Mouse (Mus musculus): ENCODE data around the gene Cwc22.
"Not testable (repeated sequence)": the region's sequence is repeated elsewhere in the genome, so short reads cannot be mapped to it uniquely, and the experiment has no call there.

Gene Cwc22

DNA sequence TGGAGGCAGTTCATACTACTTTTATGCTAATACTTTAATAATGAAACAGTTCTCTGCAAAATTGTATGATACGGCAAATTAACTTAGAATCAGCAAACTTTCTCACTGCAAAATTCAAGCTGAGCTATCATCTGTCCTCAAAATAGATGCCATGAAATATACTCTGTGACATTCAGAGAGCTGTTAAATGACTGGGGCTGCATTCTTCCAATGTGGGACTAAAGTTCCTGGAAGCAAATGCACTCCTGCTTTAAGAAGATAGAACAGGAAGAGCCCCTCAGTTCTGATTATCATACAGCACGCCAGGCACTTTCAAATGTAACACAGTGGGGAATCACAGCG, 48.6 kb downstream of the Cwc22 start:
- no peak for DNase-seq (ENCODE audit: low spot score in 2 of 2)

- no peak for DNase-seq (ENCODE audit: low spot score in 2 of 2)
Observed at GRCm38 (mm10) chr2:77896843-77897557, 49.2 kb downstream of the Cwc22 start.

- not testable (repeated sequence) for DNase-seq (ENCODE audit: low spot score in 2 of 2)
Observed at GRCm38 (mm10) chr2:77895906-77896570, 50.1 kb downstream of the Cwc22 start.

- DNase-seq (ENCODE audit: low spot score in 2 of 2): no peak
Observed at GRCm38 (mm10) chr2:77894896-77895295, 51.3 kb downstream of the Cwc22 start.

DNA sequence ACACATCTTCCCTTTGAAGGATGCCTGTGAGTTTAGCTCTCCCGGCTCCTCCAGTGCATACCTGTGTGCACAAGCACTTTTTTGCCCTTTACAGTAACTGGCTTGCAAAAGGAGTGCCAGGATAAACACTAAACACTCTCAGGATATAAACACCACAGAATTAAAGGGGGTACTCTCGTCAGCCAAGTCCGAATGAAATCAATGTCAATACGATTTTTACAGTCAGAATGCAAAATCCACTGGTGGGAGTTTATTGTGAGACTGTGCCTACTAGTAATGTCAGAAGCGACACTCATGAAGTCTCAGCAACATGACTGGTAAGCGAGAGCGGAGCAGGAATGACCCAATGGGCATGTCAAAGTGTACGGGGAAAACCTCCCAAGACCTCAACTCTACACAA, 52.7 kb downstream of the Cwc22 start:
- DNase-seq (ENCODE audit: low spot score in 2 of 2): no peak

DNA sequence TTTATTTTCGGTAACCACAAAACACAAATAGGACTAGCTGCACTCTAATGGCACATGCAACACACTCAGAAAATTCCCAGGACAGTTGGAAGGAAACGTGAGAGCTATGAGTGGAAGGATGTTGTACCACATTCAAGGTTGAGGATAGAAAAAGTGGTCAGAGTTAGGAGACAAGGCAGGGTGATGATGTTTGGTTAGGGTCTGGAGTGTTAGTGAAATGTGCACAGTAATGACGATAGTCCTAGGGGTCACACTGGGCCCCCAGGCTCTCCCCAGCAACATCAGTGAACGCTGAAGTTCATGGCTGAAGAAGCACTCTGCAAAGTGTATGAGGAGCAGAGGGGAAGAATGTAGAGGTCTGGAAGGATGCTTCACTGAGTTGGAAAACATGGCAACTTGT, 53.6 kb downstream of the Cwc22 start:
- no peak for DNase-seq (ENCODE audit: low spot score in 2 of 2)

DNA sequence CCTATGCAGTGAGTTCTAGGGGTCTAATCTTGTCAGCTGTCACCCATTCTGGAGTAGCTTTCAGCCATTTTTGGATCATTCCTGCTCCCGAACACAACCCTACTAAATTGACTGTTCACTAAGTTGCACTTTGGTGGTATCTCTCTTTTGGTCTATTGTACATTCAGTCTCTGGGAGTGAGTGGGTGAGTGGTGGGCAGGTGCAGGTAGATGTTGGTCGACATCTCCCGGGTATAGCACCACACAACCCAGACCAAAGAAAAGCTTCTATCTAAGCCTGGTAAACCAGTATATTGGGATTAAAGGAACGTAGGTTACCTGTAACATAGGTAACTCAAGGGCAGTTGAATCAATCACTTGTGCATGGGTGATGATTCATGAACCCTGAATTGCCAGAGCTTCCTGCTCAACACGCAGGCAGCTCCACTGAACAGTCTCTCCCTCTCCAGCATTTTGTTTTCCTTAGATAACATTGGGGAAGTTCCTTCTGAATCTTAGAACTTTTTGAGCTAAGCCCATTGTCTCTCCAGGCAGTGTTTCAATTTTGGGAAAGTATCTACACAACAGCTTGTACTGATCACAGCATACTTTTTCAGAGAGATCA, 55.2 kb downstream of the Cwc22 start:
- DNase-seq (ENCODE audit: low spot score in 2 of 2): no peak

DNA sequence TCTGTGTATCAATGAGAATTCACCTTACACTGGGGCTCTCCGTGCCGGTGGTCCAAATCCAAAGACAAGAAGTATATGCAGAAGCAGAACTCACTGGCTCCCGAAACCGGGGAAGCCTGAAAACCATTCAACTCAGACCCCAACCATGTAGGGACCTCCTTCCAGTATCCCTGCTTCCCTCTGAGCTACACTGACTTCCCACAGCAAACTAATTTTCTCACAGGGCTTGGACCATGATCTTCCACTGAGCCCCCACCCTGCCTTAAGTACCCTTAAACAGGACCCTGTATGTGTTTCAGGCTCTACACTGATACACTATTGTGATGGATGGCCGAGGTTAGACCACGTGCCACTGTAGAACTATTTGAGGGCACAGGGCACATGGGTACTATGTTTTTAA, 56.2 kb downstream of the Cwc22 start:
- DNase-seq (ENCODE audit: low spot score in 2 of 2): no peak

DNA sequence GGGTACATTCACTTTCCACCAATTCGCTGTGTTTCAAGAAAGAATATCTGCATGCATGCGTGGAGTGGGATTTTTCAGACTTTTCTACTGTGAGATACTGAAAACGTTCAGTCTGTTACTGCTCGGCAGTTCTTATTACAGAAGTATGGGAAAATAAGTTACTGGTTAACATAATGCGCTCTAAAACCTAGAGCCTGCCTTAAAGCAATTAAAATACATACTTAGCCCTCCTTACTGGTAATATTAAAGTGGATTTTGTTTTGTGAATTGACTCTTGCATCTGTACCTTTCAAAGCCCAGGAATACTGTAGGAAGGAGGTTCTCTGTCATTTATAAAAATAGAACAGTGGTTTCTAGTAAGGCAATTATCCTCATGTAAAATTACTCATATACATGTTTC, 56.8 kb downstream of the Cwc22 start:
- DNase-seq (ENCODE audit: low spot score in 2 of 2): no peak

GRCm38 (mm10) chr2:77888826-77889225, 57.3 kb downstream of the Cwc22 start:
- DNase-seq (ENCODE audit: low spot score in 2 of 2): no peak

- DNase-seq (ENCODE audit: low spot score in 2 of 2): no peak
Observed at GRCm38 (mm10) chr2:77888056-77888455, 58.1 kb downstream of the Cwc22 start.

DNA sequence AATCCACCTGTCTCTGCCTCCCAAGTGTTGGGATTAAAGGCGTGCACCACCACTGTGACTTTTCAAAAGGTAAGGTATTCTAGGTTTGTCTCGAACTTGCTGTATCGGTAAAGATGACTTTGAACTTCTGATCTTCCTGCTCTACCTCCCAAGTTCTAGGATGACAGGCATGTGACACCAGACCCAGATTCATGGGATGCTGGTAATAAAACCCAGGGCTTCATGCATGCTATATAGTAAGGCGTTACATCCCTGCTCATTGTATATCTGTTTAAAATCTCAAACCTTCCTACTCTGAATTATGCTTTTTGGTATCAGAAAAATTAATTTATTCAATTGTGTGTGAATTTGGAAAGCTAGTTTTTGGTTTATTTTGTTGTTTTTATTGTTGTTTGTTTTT, 59.0 kb downstream of the Cwc22 start:
- DNase-seq (ENCODE audit: low spot score in 2 of 2): no peak

- no peak for DNase-seq (ENCODE audit: low spot score in 2 of 2)
Observed at GRCm38 (mm10) chr2:77885491-77886130, 60.6 kb downstream of the Cwc22 start.

DNA sequence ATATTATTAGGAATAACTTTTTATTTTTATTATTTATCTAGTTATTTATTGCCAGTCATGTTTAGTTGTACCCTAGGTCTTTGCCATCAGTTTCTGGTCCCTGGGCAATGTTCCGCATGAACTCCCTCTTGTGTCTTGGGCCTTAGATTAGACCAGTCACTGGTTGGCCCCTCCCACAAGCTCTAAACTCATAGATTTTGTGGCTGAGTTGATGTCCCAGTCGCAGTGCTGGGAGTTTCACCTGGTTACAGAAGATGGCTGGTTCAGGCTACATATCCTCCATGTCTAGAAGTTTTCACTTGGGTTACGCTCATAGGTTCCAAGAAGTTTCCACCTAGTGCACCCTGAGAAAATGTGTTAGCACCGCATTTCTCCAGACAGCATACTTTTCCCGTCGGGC, 61.1 kb downstream of the Cwc22 start:
- DNase-seq (ENCODE audit: low spot score in 2 of 2): no peak

DNA sequence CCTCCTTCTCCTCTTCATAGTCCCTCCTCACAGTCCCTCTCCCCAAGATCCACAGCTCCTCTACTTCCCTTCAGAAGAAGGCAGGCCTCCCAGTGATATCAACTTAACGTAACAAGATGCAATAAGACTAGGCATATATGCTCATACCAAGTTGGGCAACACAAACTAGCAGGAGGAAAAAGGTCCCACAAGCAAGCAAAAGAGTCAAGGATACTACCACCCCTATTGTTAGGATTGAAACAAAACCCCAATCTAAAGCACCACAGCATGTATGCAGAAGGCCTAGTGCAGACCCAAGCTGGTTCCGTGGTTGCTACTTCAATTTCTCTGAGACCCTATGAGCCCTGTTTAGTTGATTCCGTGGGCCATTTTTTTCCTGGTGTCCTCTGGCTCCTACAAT, 61.7 kb downstream of the Cwc22 start:
- DNase-seq (ENCODE audit: low spot score in 2 of 2): no peak

DNA sequence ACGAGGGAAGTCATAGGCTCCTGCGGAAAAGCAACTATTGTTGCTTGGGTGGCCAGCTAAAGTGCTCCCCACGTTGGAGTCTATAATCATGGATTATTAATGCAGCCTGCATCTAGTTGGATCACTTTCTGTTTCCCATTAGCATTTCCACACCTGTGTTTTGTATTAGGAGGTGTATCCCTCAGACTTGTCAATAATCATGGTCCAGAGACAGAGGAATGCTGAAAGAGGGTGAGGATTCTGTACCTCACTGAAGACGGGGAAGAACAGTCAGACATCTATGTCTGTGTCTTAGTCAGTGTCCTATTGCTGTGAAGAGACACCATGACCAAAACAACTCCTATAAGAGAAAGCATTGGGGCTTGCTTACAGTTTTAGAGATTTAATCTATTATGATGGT, 63.2 kb downstream of the Cwc22 start:
- DNase-seq (ENCODE audit: low spot score in 2 of 2): no peak

GRCm38 (mm10) chr2:77881301-77882199, 64.6 kb downstream of the Cwc22 start:
- DNase-seq (ENCODE audit: low spot score in 2 of 2): no peak

DNA sequence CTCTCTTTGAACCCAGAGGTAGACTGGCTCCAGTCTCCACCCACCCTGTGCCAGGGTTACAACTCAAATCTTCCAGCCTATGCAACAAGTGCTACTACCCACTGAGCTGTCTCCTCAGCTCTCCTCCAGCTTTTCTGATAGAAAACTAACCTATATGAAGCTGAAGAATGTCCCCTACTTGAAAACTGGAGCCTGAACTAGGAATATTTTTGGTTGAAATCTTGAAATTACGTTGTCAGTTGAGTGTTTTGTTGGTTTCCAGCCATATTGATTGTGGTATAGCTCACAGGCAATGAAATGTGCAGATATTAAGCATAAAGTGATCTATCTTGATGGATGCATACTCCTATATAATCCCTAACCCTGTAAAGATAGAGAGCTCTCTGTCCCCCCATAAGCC, 65.8 kb downstream of the Cwc22 start:
- DNase-seq (ENCODE audit: low spot score in 2 of 2): no peak

DNA sequence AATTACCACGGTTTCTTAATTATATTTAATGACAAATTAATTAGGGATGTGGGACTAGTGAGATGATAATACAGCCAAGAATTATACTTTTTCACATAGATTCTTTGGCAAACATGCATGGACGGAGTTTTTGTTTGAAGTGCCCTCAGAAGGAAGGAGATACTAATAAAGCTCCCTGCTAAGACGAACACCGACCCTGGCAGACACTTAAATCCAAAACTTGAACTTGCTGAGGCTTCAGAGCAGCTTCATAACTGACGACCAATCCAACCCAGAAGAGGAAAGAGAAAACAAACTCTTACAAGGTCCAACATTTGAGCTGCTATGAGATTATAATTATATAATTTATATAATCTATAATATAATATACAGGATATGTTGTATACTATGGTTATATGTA, 66.4 kb downstream of the Cwc22 start:
- DNase-seq (ENCODE audit: low spot score in 2 of 2): no peak

- no peak for DNase-seq (ENCODE audit: low spot score in 2 of 2)
Observed at GRCm38 (mm10) chr2:77877156-77877855, 68.9 kb downstream of the Cwc22 start.

- DNase-seq (ENCODE audit: low spot score in 2 of 2): no peak
Observed at GRCm38 (mm10) chr2:77876331-77876730, 69.8 kb downstream of the Cwc22 start.
